Mouse (Mus musculus) cerebellum, adult (tissue): ENCODE results near the gene BC048403.

ENCODE experiments used
- ATAC-seq: cut with Nextera tagmentation; 2 replicates; pipeline ENCODE4 v1.9.2; 2017; ENCODE audit warnings: mild to moderate bottlenecking, moderate library complexity, mixed read lengths; ENCODE audit not compliant: insufficient number of reproducible peaks, low FRiP score, low TSS enrichment

Gene BC048403

DNA sequence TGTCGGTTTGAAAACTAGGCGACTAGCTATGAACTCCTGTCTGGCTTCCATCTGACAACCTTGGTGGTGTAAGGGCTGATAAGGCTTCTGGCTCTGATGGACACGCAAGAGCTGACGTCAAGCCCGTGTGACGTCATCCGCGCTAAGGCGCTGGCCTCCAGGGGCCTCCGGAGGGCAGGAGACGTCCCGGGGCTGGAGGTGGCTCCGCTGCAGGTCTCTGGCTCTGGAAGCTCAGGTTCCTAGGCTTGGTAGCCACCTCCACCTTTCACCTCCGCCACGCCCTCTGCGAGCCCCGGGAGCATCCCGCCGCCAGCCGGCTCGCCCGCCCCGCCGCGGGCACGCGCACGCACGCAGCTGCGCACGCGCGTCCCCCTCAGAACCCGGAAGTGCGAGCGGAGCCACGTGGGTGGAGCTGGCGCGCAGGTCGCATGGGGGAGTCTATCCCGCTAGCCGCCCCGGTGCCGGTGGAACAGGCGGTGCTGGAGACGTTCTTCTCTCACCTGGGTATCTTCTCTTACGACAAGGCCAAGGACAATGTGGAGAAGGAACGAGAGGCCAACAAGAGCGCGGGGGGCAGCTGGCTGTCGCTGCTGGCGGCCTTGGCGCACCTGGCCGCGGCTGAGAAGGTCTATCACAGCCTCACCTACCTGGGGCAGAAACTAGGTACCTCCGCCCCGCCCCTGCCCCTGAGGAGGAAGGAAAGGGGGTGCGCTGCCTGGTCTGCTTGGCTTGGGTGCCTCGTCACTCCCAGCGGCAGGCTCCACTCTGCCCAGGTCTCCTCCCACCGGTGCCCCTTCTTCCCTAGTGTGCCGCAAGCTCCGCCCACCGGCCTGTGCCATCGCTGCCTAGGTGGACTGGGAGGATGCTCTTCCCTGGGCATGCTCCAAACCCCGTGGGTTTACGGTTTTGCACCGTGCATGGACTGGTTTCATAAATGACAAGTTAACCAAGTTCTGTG lies at the start of gene BC048403:
Gene BC048403, plus strand, starts transcription at position 390 of the 958 bp plus-strand sequence.
- peak; percentile 83 for ATAC-seq

DNA sequence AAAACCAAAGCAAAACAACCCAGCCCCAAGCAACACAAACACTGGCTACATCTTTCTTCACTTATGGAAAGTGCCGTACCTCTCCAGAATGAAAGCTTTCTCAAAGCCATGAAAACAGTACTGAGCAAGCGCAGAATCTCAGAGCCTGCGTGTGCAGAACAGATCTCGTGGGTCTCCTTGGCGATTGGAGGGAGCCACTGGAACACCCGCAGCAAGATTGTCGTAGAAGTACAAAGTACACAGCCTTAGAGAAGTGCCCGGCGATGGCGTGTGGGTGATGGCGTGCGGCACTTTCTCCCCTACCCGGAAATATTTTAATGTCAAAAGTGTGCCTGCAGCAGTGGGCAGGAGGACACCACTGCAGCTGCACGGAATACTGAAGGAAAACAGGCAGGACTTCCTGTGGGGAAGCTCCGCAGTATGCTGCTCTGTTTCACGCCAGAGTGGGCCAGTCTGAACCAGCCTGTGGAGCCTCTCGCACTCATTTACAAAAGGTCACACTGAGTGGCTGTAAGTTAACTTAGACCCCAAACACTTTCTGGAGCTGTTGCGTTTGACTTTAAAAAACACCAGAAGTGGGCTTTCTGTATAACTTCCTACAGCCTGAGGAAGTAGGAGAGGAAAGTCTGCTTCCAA lies 46.7 kb upstream of the BC048403 start:
- ATAC-seq, result no peak

DNA sequence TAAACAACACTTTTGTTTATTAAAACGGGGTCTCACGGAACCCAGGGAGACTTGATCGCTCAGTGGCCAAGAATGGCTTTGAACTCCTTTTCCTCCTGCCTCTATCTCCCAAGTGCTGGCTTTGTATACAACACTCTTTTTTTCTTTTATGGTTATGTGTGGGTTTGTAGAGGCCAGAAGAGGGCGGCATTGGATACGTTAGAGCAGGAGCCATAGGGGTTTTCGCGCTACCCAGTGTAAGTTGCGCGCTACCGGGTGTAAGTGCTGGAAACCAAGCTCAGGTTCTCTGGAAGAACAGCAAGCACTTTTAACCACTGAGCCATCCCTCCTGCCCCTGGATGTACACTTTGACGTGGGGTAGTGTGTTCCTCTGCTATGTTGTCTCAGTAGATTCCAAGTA lies 45.2 kb upstream of the BC048403 start:
- ATAC-seq, result no peak

DNA sequence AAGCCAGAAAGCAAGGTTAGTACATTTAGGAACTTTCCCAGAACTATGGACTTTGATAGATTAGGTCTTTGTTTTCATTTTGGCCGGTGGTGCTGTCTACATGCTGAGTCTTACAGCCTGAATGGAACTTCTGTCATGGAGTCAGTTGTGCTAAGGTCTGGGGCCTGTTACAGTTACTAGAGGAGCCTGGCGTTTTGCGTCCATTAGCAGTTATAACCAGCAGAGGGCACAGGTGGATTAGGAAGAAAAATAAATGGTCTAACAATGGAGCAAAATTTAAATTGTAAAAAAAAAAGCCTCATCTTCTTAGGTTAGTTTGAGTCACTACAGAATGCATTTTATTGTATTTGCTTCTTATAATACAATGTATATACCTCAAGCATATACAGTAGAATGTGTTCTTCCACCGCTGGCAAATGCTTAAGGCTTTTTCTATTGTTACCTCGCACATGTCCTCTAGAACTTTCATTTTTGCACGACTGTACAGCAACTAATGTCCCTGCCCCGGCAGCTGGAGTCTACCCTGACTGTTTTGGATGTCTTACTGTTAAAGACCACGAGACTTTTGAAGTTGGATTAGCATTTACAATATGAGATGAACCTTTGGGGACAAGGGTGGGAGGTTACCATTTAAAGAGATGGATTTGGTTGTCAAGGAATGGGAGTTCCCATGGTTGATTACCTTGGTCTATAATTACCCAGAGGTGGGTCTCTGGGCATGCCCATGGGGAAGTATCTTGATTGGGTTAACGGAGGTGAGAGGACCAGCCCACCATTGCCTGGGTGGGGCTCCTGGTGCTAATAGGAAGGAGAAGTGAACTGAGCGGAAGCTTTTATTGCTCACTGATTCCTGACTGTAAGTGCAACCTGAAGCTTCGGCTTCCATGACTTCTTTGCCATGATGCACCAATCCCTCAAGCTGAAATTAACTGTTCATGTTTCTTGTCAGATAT lies 38.2 kb upstream of the BC048403 start:
- no peak for ATAC-seq

DNA sequence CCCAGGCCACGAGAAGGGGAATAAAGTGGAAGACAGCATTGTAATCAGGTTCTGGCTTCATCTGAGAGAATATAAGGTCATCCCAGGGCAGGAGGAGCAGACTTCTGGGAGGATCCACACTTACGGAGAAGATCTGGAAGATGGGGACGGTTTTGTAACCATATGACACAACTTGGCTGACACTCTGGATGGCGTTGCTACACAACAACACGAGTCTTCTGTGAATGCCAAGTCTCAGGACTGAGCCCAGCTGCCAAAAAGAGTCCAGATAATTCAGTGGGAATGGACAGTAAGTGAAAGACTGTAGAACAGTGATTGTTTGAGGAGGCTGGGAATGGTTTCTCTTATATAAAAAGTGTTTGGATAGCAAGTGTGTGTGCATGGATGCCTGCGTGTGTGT lies 36.1 kb upstream of the BC048403 start:
- no peak for ATAC-seq

DNA sequence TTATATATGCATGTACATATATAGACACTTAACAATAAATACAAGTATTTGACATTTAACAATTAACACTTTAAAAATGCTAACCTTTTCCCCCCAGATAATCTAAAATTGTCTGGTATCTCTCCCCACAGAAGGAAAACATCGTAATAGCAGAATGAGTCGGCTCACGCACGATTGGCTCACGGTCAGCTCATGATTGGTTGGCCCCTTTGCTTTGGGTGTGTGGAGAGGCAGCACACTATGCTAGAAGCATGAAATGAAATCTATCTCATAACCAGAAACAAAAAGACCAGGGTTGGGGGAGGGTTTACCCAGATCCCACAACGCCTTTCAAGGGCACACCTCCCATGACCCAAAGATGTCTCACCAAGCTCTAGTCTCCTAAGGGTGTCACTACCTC lies 34.9 kb upstream of the BC048403 start:
- no peak for ATAC-seq

DNA sequence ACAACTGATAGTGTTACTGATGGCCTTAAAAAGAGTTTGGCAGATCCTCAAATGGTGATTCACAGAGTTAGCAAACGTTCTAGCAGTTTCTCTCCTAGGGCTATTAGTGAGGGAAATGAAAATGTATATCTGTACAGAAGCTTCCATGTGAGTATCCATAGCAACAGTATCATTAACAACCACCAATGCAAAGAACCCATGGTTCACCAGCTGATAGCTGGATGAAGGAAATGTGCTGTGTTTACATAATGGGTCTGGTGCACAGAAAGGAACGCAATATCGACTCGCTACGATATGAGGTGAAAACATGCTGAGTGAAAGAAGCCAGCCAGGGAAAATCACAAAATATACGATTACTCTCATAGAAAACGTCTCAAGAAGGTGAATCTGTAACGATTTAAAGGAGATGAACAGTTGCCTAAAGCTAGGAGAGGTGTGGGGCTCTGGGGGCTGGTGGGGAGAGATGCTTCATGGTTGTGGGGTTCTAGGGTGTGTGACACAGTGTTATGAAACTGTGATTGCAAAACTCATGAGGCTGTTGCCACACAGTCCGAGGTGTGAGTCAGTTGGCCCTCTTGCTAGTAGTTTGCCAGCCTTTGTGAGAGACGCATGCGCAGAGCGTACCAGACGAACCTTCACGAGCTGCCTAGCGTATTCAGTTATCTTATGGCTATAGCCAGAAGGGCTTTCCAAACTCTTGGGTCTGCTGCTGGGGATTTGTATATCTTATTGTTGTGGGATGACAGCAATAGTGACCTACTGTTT lies 34.2 kb upstream of the BC048403 start:
- ATAC-seq, result no peak

DNA sequence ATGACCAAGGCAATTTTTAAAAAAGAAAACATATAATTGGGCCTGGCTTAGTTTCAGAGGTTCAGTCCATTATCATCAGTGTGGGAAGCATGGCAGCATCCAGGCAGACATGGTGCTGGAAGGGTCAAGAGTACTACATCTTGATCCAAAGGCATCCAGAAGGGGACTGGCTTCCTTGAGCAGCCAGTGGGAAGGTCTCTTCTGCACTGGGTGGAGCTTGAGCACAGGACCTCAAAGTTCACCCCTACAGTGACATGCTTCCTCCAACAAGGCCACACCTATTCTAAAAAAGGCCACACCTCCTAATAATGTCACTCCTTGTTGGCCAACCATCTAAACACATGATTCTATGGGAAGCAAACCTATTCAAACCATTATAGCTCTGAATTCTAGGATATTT lies 22.9 kb upstream of the BC048403 start:
- no peak for ATAC-seq

DNA sequence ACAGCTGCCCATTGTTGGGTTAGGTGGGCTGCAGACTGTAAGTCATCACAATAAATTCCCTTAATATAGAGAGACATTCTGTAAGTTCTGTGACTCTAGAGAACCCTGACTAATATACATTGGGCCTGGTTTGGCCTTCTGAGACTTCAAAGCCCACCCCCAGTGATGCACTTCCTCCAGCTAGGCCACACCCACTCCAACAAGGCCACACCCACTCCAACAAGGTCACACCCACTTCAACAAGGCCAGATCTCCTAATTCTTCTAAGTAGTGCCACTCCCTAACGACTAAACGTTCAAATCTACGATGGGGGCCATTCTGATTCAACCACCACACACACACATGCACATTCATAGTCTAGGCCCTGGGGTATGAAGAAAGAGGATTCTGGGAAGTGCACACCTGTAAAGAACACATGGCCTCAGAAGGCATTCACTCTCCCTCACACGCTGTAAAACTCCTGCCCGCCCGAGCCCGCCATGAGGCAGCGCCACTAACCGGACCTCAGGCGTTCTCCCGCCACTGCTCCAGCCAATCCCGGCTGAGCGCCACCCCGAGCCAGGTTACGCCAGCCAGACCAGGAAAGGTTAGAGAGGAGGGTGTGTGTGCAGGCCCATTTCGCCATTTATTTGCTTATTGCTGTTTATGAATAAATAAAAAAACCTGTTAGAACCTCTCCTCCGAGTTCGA lies 20.7 kb upstream of the BC048403 start:
- ATAC-seq, result no peak

DNA sequence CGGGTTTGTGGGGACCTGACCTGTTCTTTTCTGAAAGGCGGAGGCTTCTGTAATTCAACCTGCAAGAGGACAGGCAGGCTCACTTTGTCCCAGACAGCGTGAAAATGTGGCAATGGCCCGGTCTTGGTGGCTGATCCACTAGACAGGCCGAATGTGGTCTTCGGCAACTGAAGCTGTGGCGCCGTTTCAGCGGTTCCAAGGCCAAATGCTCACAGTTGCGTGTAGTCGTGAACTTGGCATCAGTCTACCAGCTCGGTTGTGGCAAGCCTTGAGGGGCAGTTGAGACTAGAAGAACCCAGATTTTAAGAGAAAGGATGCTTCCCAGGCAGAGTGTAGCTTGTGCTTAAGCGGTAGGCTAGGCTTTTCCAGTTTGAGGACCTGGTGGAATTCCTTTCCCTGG lies 19.0 kb upstream of the BC048403 start:
- ATAC-seq, result no peak

DNA sequence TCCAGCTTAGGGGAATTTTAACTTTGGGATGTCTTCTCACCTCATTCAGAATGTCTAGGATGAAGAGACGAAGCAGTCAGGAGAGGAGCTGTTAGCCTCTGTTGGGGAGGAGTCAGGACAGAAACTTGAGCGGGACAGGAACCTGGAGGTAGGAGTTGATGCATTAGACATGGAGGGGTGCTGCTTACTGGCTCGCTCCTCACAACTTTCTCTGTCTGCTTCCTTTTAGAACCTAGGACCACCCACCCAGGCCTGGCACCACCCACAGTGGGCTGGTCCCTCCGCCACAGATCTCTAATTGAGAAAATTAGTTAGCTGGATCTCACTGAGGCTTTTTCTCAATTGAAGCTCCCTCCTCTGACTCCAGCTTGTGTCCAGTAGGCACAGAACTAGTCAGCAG lies 13.2 kb upstream of the BC048403 start:
- ATAC-seq, result no peak

DNA sequence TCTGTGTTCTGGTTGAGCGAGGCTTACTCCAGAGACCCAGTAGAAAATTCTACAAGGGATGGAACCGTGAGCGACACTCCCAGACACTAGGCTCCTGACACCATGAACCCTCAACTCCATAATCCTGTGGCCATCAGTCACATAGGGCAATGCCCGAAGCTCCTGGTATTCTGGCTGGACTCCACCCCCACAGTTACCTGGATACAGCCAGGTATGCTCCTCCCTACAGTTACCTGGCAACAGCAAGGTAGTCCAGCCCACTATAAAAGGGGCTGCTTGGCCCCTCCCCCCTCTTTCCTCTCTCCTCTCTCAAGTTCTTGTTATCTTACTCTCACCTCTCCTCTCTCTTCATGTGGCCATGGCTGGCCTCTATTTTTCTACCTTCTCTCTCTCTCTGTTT lies 12.6 kb upstream of the BC048403 start:
- no peak for ATAC-seq

DNA sequence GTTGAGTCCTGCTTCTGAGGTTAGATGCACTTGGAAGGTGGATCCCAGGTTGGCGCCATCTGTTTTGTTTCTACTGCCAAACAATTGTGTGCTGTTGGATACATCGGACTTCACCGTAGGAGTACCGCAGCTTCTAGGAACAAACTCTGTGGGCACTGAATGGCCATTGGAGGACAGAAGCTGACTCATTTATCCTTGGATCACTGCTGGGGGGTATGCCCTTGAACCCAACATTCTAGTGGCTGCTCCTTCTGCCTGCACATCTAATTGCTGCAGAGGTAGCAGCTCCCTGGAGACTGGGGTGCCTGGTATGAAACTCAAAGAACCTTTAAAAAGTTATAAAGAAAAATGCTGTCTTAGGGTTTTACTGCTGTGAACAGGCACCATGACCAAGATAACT lies 11.5 kb upstream of the BC048403 start:
- no peak for ATAC-seq

DNA sequence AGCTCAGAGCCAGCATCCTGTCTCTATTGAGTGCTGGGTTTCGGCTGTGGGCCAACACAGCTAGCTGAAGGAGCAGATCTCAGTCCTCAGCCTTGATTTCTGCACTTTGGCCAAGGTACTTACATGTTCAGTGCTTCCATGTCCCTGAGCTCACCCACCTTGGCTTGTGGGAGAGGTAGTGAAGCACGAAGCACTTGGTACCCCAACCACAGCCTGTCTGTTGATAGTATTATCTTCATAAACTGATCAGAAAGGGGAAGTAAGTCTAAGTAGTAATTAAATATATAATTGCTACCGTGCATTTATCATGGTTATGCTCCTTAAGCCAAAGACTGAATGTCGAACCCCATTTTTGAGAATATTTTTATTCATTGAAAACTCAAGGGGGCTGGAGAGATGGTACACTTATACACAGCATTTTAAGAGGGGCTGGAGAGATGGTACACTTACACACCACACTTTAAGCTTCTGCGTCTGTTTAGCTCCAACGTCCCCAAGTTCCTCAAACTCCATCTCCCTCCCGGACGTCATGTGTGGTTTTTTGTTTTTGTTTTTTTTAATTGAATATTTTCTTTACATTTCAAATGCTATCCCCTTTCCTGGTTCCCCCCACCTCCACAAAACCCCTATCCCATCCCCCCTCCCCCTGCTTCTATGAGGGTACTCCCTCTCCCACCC lies 8.6 kb upstream of the BC048403 start:
- ATAC-seq, result no peak

DNA sequence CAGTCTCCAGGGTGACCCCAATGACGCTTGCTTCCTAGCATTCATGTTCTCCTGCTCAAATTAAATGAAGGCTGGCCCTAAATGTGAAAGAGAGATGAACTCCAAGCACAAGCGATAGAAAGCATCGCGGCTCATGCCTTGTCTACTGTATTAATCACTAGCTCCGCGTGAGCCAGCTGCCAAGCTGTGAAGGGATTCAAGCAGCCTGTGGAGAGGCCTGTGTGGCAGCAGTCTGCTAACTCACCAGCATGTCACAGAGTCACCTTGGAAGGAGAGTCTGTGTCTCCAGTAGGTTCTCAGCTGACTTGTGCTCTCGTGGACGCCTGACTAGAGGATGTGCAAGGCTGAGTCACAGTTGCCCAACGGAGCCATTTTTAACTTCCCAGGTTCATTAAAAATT lies 7.2 kb upstream of the BC048403 start:
- ATAC-seq, result no peak

DNA sequence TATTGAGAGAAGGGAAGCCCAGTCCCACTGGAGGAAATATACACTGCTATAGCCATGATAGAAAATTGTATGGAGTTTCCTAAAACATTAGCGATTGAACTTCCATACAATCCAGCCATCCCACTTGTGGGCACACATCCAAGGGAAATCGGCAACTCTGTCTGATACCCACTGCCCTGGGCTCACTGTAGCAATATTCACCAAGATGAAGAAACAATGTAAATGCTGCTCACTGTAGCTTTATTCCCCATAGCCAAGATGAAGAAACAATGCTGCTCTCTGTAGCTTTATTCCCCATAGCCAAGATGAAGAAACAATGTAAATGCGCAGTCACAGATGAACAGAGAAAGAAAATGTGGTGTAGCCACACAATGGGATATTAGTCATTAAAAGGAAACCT lies 2.5 kb upstream of the BC048403 start:
- ATAC-seq, result no peak

DNA sequence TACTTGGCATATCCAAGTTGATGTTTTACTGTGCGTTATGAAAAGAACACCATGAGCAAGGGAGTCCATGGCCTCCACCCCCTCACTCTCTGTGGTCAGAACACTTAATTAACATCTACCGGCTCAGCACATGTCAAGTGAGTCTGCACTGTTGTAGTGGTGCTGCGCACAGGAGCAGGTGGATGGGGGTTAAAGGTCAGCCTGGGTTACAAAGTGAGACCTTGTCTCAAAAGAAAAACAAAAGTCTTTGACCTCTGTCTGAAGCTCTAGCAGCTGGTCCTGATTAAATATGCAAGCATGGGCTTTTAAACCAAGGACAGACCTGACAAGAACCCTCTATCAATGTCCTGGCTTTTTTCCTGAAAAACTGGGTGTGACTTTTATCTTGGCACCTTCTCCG lies 2.6 kb downstream of the BC048403 start:
- ATAC-seq, result no peak

DNA sequence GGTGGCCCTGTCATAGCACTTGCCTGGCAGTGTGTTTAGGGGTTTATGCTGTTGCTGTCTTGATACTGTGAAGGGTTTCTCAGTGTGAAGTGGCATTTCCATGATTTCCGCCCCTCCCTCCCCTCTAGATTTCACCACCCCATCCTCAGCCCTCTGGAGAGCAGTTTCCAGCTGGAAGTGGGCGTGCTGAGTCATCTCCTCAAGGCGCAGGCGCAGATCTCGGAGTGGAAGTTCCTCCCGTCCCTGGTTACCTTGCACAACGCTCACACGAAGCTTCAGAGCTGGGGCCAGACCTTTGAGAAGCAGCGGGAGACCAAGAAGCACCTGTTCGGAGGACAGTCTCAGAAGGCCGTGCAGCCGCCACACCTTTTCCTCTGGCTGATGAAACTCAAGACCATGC lies 10.4 kb downstream of the BC048403 start:
- no peak for ATAC-seq

DNA sequence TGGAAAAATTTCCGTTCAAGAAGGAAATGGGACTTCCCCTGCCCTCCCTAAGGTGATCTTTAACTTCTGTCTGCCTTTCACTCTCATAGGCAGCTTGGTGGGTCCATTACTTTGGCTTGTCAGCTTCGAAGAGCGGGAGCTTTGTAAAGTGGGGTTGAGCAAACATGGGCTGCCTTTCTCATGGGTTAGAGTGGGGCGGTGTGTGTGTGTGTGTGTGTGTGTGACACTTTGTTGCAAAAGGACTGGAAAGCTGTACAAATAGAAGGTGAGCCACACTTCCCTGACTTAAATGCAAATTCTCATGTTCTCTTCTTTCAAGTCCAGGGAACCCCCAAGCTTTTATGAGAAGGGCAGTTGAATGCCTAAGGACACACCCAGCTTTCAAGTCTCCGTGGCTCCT lies 14.5 kb downstream of the BC048403 start:
- no peak for ATAC-seq
